Mouse (Mus musculus): Measurements from ENCODE around the gene Muc15.

Gene Muc15

DNA sequence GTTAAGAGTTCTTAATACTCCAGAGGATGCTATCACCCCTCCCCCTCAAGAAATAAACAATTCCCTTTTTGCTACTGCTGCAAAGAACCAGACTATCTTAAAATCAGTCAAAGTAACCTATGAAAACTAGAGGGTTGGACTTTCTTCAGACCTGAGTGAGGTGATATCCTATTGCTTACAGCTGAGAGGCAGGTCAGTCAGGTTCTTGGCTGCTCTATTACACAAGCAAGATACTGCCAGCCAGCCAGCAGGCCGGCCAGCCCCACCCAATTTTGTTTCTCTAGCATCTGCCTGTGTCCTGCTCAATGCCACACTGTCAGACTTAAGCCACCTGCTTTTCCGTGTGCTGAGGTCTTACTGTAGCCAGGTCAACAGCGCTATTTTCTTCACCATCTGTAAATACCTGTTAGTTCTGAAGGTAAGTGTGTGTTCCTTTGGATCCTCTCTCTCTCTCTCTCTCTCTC is at the start of gene Muc15:
Gene Muc15 (plus strand): TSS at position 51 of the 464 bp plus-strand sequence.
- no peak for DNase-seq

DNA sequence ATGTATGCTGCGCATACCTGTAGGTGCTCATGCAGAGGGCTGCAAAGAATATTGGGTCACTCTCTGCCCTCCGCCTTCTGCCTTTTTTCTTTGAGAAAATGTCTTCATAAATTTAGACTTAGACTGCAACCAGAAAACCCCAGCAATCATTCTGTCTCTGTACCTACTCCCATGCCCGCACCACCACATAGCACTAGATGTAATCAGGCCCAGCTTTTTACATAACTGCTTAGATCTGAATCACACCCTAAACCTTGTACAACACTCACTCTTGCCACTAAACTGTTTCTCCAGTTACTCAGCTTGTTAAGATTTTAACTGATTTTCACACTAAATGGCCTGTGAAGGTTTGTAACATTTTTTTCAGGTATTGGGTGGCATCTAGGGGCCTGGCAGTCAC is 11.7 kb upstream of the Muc15 start:
- DNase-seq, result no peak

DNA sequence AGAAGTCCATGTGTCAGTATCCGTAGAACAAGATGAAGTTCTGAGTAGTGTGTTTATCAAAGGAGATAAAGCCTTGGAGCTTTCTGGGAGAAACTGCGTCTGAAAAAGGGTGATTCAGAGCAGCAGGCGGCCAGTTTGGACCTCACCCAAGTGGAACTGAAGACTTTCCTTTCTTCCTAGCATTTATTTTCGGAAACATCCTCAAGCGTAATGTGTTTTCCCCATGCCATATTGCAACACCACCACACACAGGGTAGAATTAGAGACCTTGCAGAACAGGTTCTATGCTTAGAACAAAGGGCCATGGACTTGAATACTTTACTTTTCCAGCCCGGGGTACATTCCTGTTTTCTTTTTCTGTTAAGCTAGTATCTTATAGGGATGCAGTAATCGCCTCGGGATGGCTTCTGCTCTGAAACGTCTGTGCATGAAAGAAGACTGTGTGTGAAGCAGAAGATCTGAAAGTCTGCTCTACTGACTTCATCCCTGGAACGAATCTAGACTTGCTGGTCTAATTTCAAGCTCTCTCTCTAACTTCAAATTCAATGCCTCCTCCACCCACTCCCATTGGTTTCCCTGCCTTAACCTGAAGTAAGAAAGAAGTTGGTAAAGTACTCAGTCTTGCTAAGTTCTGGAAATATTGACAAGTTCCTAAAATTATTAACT is 11.0 kb upstream of the Muc15 start:
- no peak for DNase-seq

DNA sequence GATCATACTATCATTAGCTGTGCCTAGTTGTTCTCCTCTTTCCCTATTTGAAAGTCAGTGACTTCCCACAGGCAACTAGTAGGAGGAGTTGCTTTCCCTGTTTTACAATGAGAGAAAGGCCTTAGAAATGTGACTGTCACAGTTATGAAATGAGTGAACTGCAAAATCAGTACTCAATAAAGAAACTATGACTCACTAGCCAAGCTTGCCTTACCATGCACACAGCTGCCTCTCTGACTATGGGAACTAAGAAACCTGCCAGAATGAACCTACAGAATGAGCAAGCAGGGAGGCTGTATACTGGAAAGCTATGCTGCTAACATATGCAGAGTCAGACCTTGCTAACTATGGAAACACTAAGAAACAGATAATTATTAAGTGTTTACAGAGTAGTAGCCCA is 2.1 kb upstream of the Muc15 start:
- no peak for DNase-seq

DNA sequence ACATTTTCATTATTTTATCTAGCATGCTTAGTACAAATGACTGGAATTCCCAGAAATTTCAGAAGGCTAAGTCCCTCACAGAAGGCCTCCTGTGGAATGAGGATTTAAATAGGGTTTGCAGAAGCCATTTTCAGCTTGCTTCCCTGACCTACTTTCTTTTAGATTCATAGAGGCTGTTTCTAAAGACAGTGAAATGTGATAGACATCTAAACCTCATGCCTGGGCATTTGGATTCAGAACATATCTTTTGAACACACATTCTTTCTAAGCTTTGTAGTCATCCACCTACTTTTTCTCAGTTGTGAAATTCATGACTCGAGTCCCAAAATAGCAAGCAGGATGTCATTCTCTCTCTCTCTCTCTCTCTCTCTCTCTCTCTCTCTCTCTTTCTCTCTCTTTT is 1.1 kb downstream of the Muc15 start:
- DNase-seq, result no peak

DNA sequence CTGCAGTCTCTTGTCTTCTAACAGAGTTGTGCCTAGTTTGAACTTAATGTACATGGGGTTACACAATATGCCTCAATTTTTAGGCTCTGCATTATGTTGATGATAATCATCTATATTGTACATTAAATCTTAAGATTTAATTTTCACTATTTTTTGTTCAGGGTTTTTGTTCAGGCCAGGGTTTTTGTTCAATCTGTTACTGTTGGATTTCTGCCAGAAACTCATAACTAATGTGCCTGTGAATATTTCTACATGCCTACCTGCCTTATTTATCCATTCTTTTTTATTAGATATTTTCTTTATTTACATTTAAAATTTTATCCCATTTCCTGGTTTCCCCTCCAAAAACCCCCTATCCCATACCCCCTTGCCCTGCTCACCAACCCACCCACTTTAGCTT is 5.0 kb downstream of the Muc15 start:
- no peak for DNase-seq

DNA sequence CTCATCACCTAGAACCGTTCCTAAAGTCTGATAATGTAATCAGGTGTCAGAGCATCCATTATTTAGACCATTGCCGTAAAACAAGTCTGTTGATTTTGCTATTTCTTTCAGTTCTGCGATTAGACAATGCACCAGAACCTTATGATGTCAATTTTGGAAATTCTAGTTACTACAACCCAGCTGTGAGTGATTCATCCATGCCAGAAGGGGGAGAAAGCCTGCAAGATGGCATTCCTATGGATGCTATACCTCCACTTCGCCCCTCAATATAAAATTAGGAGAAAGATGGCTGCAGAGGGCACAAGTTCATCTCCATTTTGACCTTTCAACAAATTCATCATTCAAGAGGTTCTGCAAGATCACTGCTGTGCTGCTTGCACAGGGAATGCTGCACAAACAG is 16.1 kb downstream of the Muc15 start:
- no peak for DNase-seq

DNA sequence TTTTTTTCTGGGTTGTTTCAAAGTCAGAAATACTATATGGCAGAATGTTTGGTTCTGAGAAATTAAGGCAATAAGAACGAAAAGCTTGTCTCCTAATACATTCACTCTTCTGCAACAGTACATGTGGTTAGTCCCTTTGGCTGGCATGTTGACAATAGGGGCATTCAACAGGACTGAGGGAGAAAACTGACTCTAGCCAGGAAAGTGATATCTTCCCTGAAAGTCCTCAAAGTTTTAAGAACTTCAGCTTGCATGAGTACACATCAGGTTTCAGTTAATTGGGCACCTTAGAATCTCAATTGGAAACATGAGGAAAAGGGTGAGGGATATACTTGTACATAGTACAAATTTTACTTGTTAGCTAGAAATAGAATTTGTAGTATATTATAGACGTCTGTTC is 16.8 kb downstream of the Muc15 start:
- DNase-seq, result no peak

DNA sequence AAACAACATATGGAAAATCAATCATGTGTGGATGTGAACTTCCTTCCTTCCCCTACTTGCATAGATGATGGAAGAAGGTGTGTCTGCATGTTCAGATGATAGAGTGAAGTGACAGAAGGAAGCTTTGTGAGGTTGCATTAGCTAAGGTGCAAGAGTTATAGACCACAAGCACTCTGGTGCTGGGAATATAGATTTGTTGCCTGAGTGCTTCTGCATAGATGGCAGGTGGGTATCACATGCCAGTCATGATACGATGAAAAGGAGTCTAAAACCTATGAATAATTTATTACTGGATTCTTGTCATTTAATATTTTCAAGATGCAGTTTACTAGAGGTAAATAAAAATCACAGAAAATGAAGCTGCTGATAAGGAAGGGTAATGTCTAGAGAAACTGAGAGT is 18.6 kb downstream of the Muc15 start:
- no peak for DNase-seq

DNA sequence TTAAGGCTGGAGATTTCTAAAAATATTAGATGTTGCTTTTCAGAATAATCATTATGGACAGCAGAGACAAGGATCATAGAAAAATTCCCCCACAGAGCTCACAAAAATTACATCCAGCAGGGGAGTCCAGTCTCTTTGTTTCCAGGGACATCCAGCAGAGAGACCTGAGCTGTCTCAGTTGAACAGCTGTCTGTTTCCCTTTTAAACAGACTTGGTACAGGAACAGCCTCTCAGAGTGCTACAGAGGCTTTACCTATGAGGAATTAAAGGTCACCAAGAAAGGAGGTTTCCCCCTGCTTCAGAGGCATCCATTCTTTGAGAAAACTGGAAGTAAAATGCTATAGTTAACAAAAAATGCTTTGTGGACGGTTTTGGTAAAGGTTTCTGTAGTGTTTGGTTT is 19.4 kb downstream of the Muc15 start:
- no peak for DNase-seq

DNA sequence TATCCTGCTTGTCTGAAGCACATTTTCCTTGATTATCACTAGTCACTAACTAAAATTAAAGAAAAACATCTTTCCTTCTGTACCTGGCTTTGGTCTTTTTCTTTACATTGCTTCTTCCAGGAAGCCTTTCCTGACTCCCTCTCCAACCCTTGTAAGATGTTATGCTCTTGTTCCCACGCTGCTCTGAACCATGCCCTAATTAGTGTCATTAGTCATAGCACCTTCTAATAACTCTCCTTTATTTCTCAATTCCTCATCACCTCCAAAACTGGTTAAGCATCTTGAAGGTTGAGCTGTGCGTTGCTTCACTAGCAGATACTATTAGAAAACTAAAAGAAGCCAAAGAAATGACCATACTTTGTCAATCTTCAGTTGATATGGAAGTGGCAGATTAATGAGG is 36.4 kb downstream of the Muc15 start:
- no peak for DNase-seq

DNA sequence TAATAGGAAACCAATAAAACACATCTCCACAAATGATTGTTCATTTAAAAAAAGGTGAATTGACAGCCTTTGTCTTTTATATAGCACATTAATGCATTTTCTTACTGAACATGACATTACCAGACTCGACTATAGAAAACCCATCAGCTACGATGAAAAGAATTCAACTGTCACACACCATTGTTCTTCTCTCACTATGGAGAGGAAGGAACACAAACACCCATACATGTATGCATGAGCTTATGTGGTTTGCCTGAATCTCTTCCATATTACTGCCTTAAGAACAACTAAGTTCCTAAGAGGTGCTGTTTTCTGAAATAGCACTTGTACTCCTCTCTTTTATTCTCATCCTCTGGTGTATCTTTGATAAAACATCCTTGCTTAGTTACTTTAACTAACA is 38.3 kb downstream of the Muc15 start:
- DNase-seq, result no peak

DNA sequence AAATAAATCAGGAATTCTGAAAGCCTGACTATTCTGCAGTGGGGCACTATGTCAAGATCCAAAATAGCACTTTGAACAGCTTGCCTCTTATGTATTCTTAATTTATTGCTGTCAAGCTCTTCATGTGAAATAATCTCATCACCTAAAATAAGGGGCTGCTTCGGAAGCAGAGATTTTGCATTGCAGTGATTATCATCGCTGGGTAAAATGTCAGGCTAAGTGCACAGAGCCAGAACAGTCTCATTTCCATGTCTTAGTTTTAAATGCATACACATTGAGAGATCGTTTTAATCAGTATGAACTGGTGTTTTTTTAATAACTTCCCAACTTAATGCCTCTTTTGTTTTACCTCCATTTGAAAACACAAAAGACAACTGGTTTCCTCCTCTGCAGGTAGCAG is 66.3 kb downstream of the Muc15 start:
- DNase-seq, result no peak

Measured in thymus, postnatal 14 days (tissue).